Mouse (Mus musculus) erythroblast, embryonic 14.5 days (primary cell): ENCODE data around the gene Ccdc28a.

Experiments used
- GATA1 ChIP-seq: IDR thresholded peaks from 2 replicates; pipeline ENCODE4 v1.6.1; 2012; ENCODE audit warnings: low read length, inconsistent platforms, mixed read lengths
- TAL1 ChIP-seq: IDR thresholded peaks from 3 replicates; pipeline ENCODE4 v1.6.1; 2012; ENCODE audit warnings: low read length, inconsistent platforms, mixed read lengths

DNA sequence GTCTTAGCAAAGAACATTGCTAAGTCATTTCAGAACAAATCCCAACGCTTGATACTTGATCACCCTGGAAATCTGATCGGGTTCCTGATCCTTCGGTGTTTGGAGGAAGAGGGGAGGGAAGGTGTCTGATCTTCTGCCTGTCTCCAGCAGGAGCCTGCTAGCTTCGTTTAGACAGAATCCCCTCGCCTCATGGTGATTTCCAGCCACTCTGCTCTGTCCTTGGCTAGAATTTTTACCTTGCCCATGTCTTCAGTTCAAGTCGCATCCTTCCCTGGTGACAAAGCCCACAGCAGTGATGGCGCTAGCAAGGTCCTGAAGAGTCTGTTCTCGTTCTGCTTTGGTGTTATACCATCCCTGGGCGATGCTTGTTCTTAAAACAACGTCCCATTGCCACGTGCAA, 40.6 kb downstream of the Ccdc28a start:
- no peak for TF ChIP-seq TAL1
- no peak for TF ChIP-seq GATA1
